Mouse (Mus musculus) spleen, adult 18-20 months (tissue): ENCODE data around the gene Dpp8.
"Not testable (repeated sequence)": the region's sequence is repeated elsewhere in the genome, so short reads cannot be mapped to it uniquely, and the experiment has no call there.

Source experiments
- DNase-seq, 2 experiments: peaks; one replicate each; pipeline ENCODE4 v3.0.0; 2022; ENCODE audit warnings: mixed read lengths in 2 of 2

The Dpp8 gene

GRCm38 (mm10) chr9:65022580-65023135 is 9.6 kb upstream of the Dpp8 start:
- DNase-seq = no peak

GRCm38 (mm10) chr9:65023447-65023846 is 8.8 kb upstream of the Dpp8 start:
- DNase-seq = no peak

- DNase-seq = no peak
Measured at GRCm38 (mm10) chr9:65027241-65027640, 5.0 kb upstream of the Dpp8 start.

- no peak for DNase-seq
Measured at GRCm38 (mm10) chr9:65028313-65028712, 3.9 kb upstream of the Dpp8 start.

- DNase-seq = not testable (repeated sequence)
Measured at GRCm38 (mm10) chr9:65031355-65031754, 859 bp upstream of the Dpp8 start.

- DNase-seq = no peak
Measured at GRCm38 (mm10) chr9:65031894-65032268, 333 bp upstream of the Dpp8 start.

GRCm38 (mm10) chr9:65036456-65036855 is 4.2 kb downstream of the Dpp8 start:
- no peak for DNase-seq

GRCm38 (mm10) chr9:65036861-65037260 is 4.6 kb downstream of the Dpp8 start:
- no peak for DNase-seq

GRCm38 (mm10) chr9:65041430-65041829 is 9.2 kb downstream of the Dpp8 start:
- no peak for DNase-seq

GRCm38 (mm10) chr9:65046993-65047392 is 14.8 kb downstream of the Dpp8 start:
- DNase-seq = no peak

- DNase-seq = no peak
Measured at GRCm38 (mm10) chr9:65049422-65049821, 17.2 kb downstream of the Dpp8 start.

GRCm38 (mm10) chr9:65050981-65051380 is 18.8 kb downstream of the Dpp8 start:
- no peak for DNase-seq

GRCm38 (mm10) chr9:65064251-65064650 is 32.0 kb downstream of the Dpp8 start:
- DNase-seq = no peak

- DNase-seq = no peak
Measured at GRCm38 (mm10) chr9:65070587-65070986, 38.4 kb downstream of the Dpp8 start.

- DNase-seq = peak in 1 of 2 experiments; percentile 13
Measured at GRCm38 (mm10) chr9:65073555-65073954, 41.3 kb downstream of the Dpp8 start.

- DNase-seq = no peak
Measured at GRCm38 (mm10) chr9:65074251-65074650, 42.0 kb downstream of the Dpp8 start.

GRCm38 (mm10) chr9:65074855-65075493 is 42.8 kb downstream of the Dpp8 start:
- peak; percentile 42 to 43 for DNase-seq

- no peak for DNase-seq
Measured at GRCm38 (mm10) chr9:65077536-65077935, 45.3 kb downstream of the Dpp8 start.

GRCm38 (mm10) chr9:65080141-65080540 is 47.9 kb downstream of the Dpp8 start:
- DNase-seq = not testable (repeated sequence)

GRCm38 (mm10) chr9:65083075-65083765 is 51.0 kb downstream of the Dpp8 start:
- DNase-seq = no peak

GRCm38 (mm10) chr9:65084198-65084807 is 52.1 kb downstream of the Dpp8 start:
- no peak for DNase-seq

- no peak for DNase-seq
Measured at GRCm38 (mm10) chr9:65085270-65085669, 53.1 kb downstream of the Dpp8 start.

- no peak for DNase-seq
Measured at GRCm38 (mm10) chr9:65086801-65087200, 54.6 kb downstream of the Dpp8 start.

GRCm38 (mm10) chr9:65087490-65087889 is 55.3 kb downstream of the Dpp8 start:
- DNase-seq = peak in 1 of 2 experiments; percentile 17
